Mouse (Mus musculus): ENCODE measurements around the gene Rbm5. TPM values are rescaled to one million over a fixed set of nuclear protein-coding genes. Genes with fewer than 3 reads are reported as not detected.
A peak's percentile ranks its signal among the peaks of the same experiment; 100 is the strongest.

Gene Rbm5
- polyA plus RNA-seq, 1 experiment from 2014 or later, result 41.7 TPM

GRCm38 (mm10) chr9:107727041-107727440 lies 43.8 kb downstream of the Rbm5 start:
- Histone ChIP-seq H3K27me3 (ENCODE audit: insufficient read depth, low read length) (no peaks in the 10 kb centered on the region), H3K9ac (replicated peaks) (no peak overlapping the region), H3K4me2 (ENCODE audit: low read depth, low read length) (no peak overlapping the region), H3K4me3 (ENCODE audit: low read depth, low read length) (no peak overlapping the region), H3K4me1 (ENCODE audit: insufficient read depth) (peaks cover 12% of the 10 kb centered on the region), H3K9me3 (ENCODE audit: low read length) (no peaks in the 10 kb centered on the region), H3K27ac (ENCODE audit: low read depth) (no peak overlapping the region), H3K36me3 (replicated peaks; ENCODE audit: insufficient read depth, low read length) (no peaks in the 10 kb centered on the region)
- TF ChIP-seq CTCF (IDR thresholded peaks at IDR 0.05; ENCODE audit: low read depth) (no peak), EP300 (IDR thresholded peaks at IDR 0.05; ENCODE audit: low read depth) (no peak)
- ATAC-seq (no peak; the same call in 1 of the 2 replicates), DNase-seq (no peak)
- WGBS (ENCODE audit: insufficient replicate concordance), result 57% methylated on average over 3 of the region's 3 CpGs

GRCm38 (mm10) chr9:107724796-107725195 lies 46.0 kb downstream of the Rbm5 start:
- TF ChIP-seq EP300 (IDR thresholded peaks at IDR 0.05; ENCODE audit: low read depth), result no peak
- no peak for TF ChIP-seq CTCF (IDR thresholded peaks at IDR 0.05; ENCODE audit: low read depth)
- DNase-seq (no peak), ATAC-seq (peak; percentile 71)
- Histone ChIP-seq H3K4me1 (ENCODE audit: insufficient read depth) (peaks cover 12% of the 10 kb centered on the region), H3K4me3 (ENCODE audit: low read depth, low read length) (no peak overlapping the region), H3K9ac (replicated peaks) (no peak overlapping the region), H3K9me3 (ENCODE audit: low read length) (no peaks in the 10 kb centered on the region), H3K27me3 (ENCODE audit: insufficient read depth, low read length) (no peaks in the 10 kb centered on the region), H3K4me2 (ENCODE audit: low read depth, low read length) (no peak overlapping the region), H3K36me3 (replicated peaks; ENCODE audit: insufficient read depth, low read length) (no peaks in the 10 kb centered on the region), H3K27ac (ENCODE audit: low read depth) (peak overlapping the region; percentile 50)
- WGBS (ENCODE audit: insufficient replicate concordance), result 76% methylated on average over 1 of the region's 1 CpGs

- no peak overlapping the region for H3K9ac ChIP-seq (replicated peaks)
- ATAC-seq (peak; percentile 79), DNase-seq (peak; percentile 52)
- H3K36me3 ChIP-seq (replicated peaks; ENCODE audit: insufficient read depth, low read length), result no peaks in the 10 kb centered on the region
- 0 out of 2 replicates have a peak, but pooled peaks cover 4% of the 10 kb centered on the region for H3K27me3 ChIP-seq (ENCODE audit: insufficient read depth, low read length)
- peak overlapping the region; percentile 50 for H3K27ac ChIP-seq (ENCODE audit: low read depth)
- TF ChIP-seq EP300 (IDR thresholded peaks at IDR 0.05; ENCODE audit: low read depth) (no peak), CTCF (IDR thresholded peaks at IDR 0.05; ENCODE audit: low read depth) (no peak)
- H3K4me3 ChIP-seq (ENCODE audit: low read depth, low read length), result no peak overlapping the region
- no peaks in the 10 kb centered on the region for H3K9me3 ChIP-seq (ENCODE audit: low read length)
- WGBS (ENCODE audit: insufficient replicate concordance), result 3% methylated on average over 11 of the region's 11 CpGs
- peak overlapping the region; percentile 40 for H3K4me2 ChIP-seq (ENCODE audit: low read depth, low read length)
- peaks cover 12% of the 10 kb centered on the region for H3K4me1 ChIP-seq (ENCODE audit: insufficient read depth)
These were observed 46.8 kb downstream of the Rbm5 start for GRCm38 (mm10) chr9:107723794-107724531.

GRCm38 (mm10) chr9:107723292-107723691 lies 47.5 kb downstream of the Rbm5 start:
- Histone ChIP-seq H3K27me3 (ENCODE audit: insufficient read depth, low read length) (0 out of 2 replicates have a peak, but pooled peaks cover 4% of the 10 kb centered on the region), H3K4me2 (ENCODE audit: low read depth, low read length) (no peak overlapping the region), H3K4me1 (ENCODE audit: insufficient read depth) (peaks cover 12% of the 10 kb centered on the region), H3K27ac (ENCODE audit: low read depth) (no peak overlapping the region; the same call in 1 of the 2 replicates), H3K36me3 (replicated peaks; ENCODE audit: insufficient read depth, low read length) (no peaks in the 10 kb centered on the region), H3K9ac (replicated peaks) (no peak overlapping the region), H3K4me3 (ENCODE audit: low read depth, low read length) (no peak overlapping the region), H3K9me3 (ENCODE audit: low read length) (no peaks in the 10 kb centered on the region)
- TF ChIP-seq CTCF (IDR thresholded peaks at IDR 0.05; ENCODE audit: low read depth) (no peak), EP300 (IDR thresholded peaks at IDR 0.05; ENCODE audit: low read depth) (no peak)
- ATAC-seq, result no peak
- WGBS (ENCODE audit: insufficient replicate concordance), result 35% methylated on average over 6 of the region's 6 CpGs
- DNase-seq, result no peak

GRCm38 (mm10) chr9:107718781-107719540 lies 51.8 kb downstream of the Rbm5 start:
- H3K36me3 ChIP-seq (replicated peaks; ENCODE audit: insufficient read depth, low read length), result no peaks in the 10 kb centered on the region
- no peak for ATAC-seq
- H3K4me2 ChIP-seq (ENCODE audit: low read depth, low read length), result no peak overlapping the region
- H3K4me3 ChIP-seq (ENCODE audit: low read depth, low read length), result no peak overlapping the region
- WGBS (ENCODE audit: insufficient replicate concordance), result 76% methylated on average over 10 of the region's 10 CpGs
- no peak overlapping the region for H3K27ac ChIP-seq (ENCODE audit: low read depth)
- TF ChIP-seq EP300 (IDR thresholded peaks at IDR 0.05; ENCODE audit: low read depth), result no peak
- no peak for TF ChIP-seq CTCF (IDR thresholded peaks at IDR 0.05; ENCODE audit: low read depth)
- DNase-seq, result no peak
- no peak overlapping the region for H3K9ac ChIP-seq (replicated peaks)
- peaks cover 12% of the 10 kb centered on the region; the same call in 1 of the 2 replicates for H3K4me1 ChIP-seq (ENCODE audit: insufficient read depth)
- H3K9me3 ChIP-seq (ENCODE audit: low read length), result no peaks in the 10 kb centered on the region
- H3K27me3 ChIP-seq (ENCODE audit: insufficient read depth, low read length), result 0 out of 2 replicates have a peak, but pooled peaks cover 11% of the 10 kb centered on the region

GRCm38 (mm10) chr9:107716951-107717350 lies 53.8 kb downstream of the Rbm5 start:
- Histone ChIP-seq H3K9me3 (ENCODE audit: low read length) (no peaks in the 10 kb centered on the region), H3K27ac (ENCODE audit: low read depth) (no peak overlapping the region), H3K4me2 (ENCODE audit: low read depth, low read length) (no peak overlapping the region), H3K9ac (replicated peaks) (no peak overlapping the region), H3K27me3 (ENCODE audit: insufficient read depth, low read length) (0 out of 2 replicates have a peak, but pooled peaks cover 17% of the 10 kb centered on the region), H3K4me3 (ENCODE audit: low read depth, low read length) (no peak overlapping the region), H3K4me1 (ENCODE audit: insufficient read depth) (0 out of 2 replicates have a peak, but pooled peaks cover 4% of the 10 kb centered on the region), H3K36me3 (replicated peaks; ENCODE audit: insufficient read depth, low read length) (no peaks in the 10 kb centered on the region)
- no peak for DNase-seq
- WGBS (ENCODE audit: insufficient replicate concordance), result 76% methylated on average over 5 of the region's 6 CpGs
- TF ChIP-seq CTCF (IDR thresholded peaks at IDR 0.05; ENCODE audit: low read depth) (no peak), EP300 (IDR thresholded peaks at IDR 0.05; ENCODE audit: low read depth) (no peak)
- no peak for ATAC-seq

Data from liver, postnatal 0 days (tissue).